Mouse (Mus musculus) midbrain, embryonic 13.5 days (tissue): ENCODE data around the gene Zfp13. TPM values are rescaled to one million over a fixed set of nuclear protein-coding genes. Genes with fewer than 3 reads are reported as not detected.
A peak's percentile ranks its signal among the peaks of the same experiment; 100 is the strongest.

Source experiments
- ATAC-seq: fragments of 200-750 bp; cut with Nextera tagmentation; 2 replicates; pipeline ENCODE4 v1.8.0; 2017; ENCODE audit warnings: mild to moderate bottlenecking, moderate TSS enrichment, moderate library complexity
- H3K27ac ChIP-seq: fragments of 300-500 bp; sonication (generic); 2 replicates; pipeline ENCODE4 v1.5.1; 2015; ENCODE audit warnings: inconsistent platforms, mild to moderate bottlenecking, moderate library complexity
- H3K27me3 ChIP-seq: fragments of 300-500 bp; sonication (generic); 2 replicates; pipeline ENCODE4 v1.6.1; 2015; ENCODE audit warnings: mild to moderate bottlenecking, inconsistent platforms
- H3K36me3 ChIP-seq: fragments of 300-500 bp; sonication (generic); 2 replicates; pipeline ENCODE4 v1.6.1; 2015; ENCODE audit warnings: mild to moderate bottlenecking, inconsistent platforms
- H3K4me1 ChIP-seq: fragments of 300-500 bp; sonication (generic); replicated peaks from 2 replicates; pipeline ENCODE4 v1.6.1; 2015; ENCODE audit warnings: inconsistent platforms
- H3K4me2 ChIP-seq: fragments of 300-500 bp; sonication (generic); replicated peaks from 2 replicates; pipeline ENCODE4 v1.6.1; 2015; ENCODE audit warnings: moderate library complexity, mild to moderate bottlenecking, inconsistent platforms
- H3K4me3 ChIP-seq: fragments of 300-500 bp; sonication (generic); replicated peaks from 2 replicates; pipeline ENCODE4 v1.5.1; 2015; ENCODE audit warnings: mild to moderate bottlenecking, inconsistent platforms
- H3K9ac ChIP-seq: fragments of 300-500 bp; sonication (generic); replicated peaks from 2 replicates; pipeline ENCODE4 v1.6.1; 2015; ENCODE audit warnings: mild to moderate bottlenecking, inconsistent platforms
- H3K9me3 ChIP-seq: fragments of 300-500 bp; sonication (generic); 2 replicates; pipeline ENCODE4 v1.6.1; 2016; ENCODE audit warnings: mild to moderate bottlenecking, inconsistent platforms
- WGBS: fragments of 180-500 bp; shearing (Covaris S2); methylation state at CpG from one replicate; pipeline ENCODE4 v1.1.7; 2015; 5-methylcytosine and 5-hydroxymethylcytosine counted together
- polyA plus RNA-seq: library from polyadenylated mRNA; unstranded; fragments of >200 nt; fragmentation: Nextera tagmentation; extraction: Ambion mirVana; gene quantifications from 2 replicates; pipeline ENCODE4 v1.2.1, GENCODE M21; 2015

Zfp13 gene
- polyA plus RNA-seq, 1 experiment from 2014 or later, result 28.7 TPM

- Histone ChIP-seq H3K36me3 (no peaks in the 10 kb centered on the region), H3K4me3 (peak overlapping the region; percentile 58), H3K9ac (peak overlapping the region; percentile 63; the same call in 1 of the 2 replicates), H3K4me2 (peak overlapping the region; percentile 56), H3K27me3 (peaks cover 15% of the 10 kb centered on the region), H3K9me3 (no peaks in the 10 kb centered on the region), H3K27ac (no peak overlapping the region), H3K4me1 (peaks cover 19% of the 10 kb centered on the region)
- peak; percentile 22; the same call in 1 of the 2 replicates for ATAC-seq
- under 1% methylated on average over 20 of the region's 20 CpGs for WGBS
Measured at GRCm38 (mm10) chr17:23546333-23546701, 53.0 kb downstream of the Zfp13 start.

GRCm38 (mm10) chr17:23545841-23546240 lies 53.4 kb downstream of the Zfp13 start:
- Histone ChIP-seq H3K4me3 (no peak overlapping the region; the same call in 1 of the 2 replicates), H3K4me2 (peak overlapping the region; percentile 56), H3K4me1 (peaks cover 14% of the 10 kb centered on the region), H3K36me3 (no peaks in the 10 kb centered on the region), H3K9me3 (no peaks in the 10 kb centered on the region), H3K9ac (no peak overlapping the region), H3K27me3 (peaks cover 19% of the 10 kb centered on the region), H3K27ac (no peak overlapping the region)
- no peak for ATAC-seq
- WGBS, result 16% methylated on average over 6 of the region's 6 CpGs

GRCm38 (mm10) chr17:23544766-23545165 lies 54.5 kb downstream of the Zfp13 start:
- 97% methylated on average over 1 of the region's 1 CpGs for WGBS
- peaks cover 12% of the 10 kb centered on the region for H3K4me1 ChIP-seq
- no peak overlapping the region for H3K9ac ChIP-seq
- ATAC-seq, result no peak
- peaks cover 29% of the 10 kb centered on the region for H3K27me3 ChIP-seq
- no peaks in the 10 kb centered on the region for H3K9me3 ChIP-seq
- no peak overlapping the region for H3K27ac ChIP-seq
- no peaks in the 10 kb centered on the region for H3K36me3 ChIP-seq
- no peak overlapping the region for H3K4me3 ChIP-seq
- no peak overlapping the region for H3K4me2 ChIP-seq

DNA sequence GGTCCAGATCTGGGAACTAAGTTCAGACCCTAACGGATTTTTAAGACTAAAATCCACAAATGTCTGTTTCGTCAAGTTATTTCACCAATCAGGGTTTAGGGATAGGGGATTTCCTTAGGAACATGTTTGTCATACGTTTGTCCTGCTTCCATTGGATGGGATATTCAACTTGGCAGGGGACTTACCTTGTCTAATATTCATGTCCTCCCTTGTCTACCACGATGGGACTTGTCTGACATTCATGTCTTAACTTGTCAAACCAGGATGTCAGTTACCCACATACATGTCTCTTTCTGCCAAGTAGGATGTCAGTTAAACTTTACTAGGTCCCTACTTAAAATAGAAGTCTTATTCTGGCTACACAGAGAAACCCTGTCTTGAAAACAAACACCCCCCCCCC lies 55.3 kb downstream of the Zfp13 start:
- H3K27me3 ChIP-seq, result peaks cover 37% of the 10 kb centered on the region
- no peak overlapping the region for H3K4me3 ChIP-seq
- H3K27ac ChIP-seq, result no peak overlapping the region
- peaks cover 4% of the 10 kb centered on the region for H3K4me1 ChIP-seq
- no peaks in the 10 kb centered on the region for H3K9me3 ChIP-seq
- no peak overlapping the region for H3K4me2 ChIP-seq
- H3K9ac ChIP-seq, result no peak overlapping the region
- no peak for ATAC-seq
- 81% methylated on average over 4 of the region's 4 CpGs for WGBS
- H3K36me3 ChIP-seq, result no peaks in the 10 kb centered on the region

GRCm38 (mm10) chr17:23543325-23543724 lies 56.0 kb downstream of the Zfp13 start:
- Histone ChIP-seq H3K9me3 (no peaks in the 10 kb centered on the region), H3K4me2 (no peak overlapping the region), H3K9ac (no peak overlapping the region), H3K4me1 (no peaks in the 10 kb centered on the region), H3K27ac (no peak overlapping the region), H3K36me3 (no peaks in the 10 kb centered on the region), H3K4me3 (no peak overlapping the region), H3K27me3 (peaks cover 44% of the 10 kb centered on the region)
- WGBS, result 59% methylated on average over 5 of the region's 5 CpGs
- no peak for ATAC-seq

GRCm38 (mm10) chr17:23542835-23543234 lies 56.5 kb downstream of the Zfp13 start:
- 55% methylated on average over 4 of the region's 4 CpGs for WGBS
- no peak overlapping the region for H3K9ac ChIP-seq

GRCm38 (mm10) chr17:23542004-23542720 lies 57.1 kb downstream of the Zfp13 start:
- Histone ChIP-seq H3K4me1 (peaks cover 9% of the 10 kb centered on the region; the same call in 1 of the 2 replicates), H3K4me2 (peak overlapping the region; percentile 39), H3K36me3 (no peaks in the 10 kb centered on the region), H3K27ac (no peak overlapping the region), H3K4me3 (peak overlapping the region; percentile 5), H3K27me3 (peaks cover 55% of the 10 kb centered on the region), H3K9ac (no peak overlapping the region), H3K9me3 (no peaks in the 10 kb centered on the region)
- 10% methylated on average over 12 of the region's 12 CpGs for WGBS
- ATAC-seq, result no peak

More at GRCm38 (mm10) chr17:23542835-23543234, 56.5 kb downstream of the Zfp13 start:
- no peak overlapping the region for H3K4me2 ChIP-seq
- peaks cover 49% of the 10 kb centered on the region for H3K27me3 ChIP-seq
- H3K4me3 ChIP-seq, result no peak overlapping the region
- no peaks in the 10 kb centered on the region for H3K36me3 ChIP-seq
- H3K9me3 ChIP-seq, result no peaks in the 10 kb centered on the region
- no peak overlapping the region for H3K27ac ChIP-seq
- peaks cover 5% of the 10 kb centered on the region; the same call in 1 of the 2 replicates for H3K4me1 ChIP-seq
- ATAC-seq, result no peak

DNA sequence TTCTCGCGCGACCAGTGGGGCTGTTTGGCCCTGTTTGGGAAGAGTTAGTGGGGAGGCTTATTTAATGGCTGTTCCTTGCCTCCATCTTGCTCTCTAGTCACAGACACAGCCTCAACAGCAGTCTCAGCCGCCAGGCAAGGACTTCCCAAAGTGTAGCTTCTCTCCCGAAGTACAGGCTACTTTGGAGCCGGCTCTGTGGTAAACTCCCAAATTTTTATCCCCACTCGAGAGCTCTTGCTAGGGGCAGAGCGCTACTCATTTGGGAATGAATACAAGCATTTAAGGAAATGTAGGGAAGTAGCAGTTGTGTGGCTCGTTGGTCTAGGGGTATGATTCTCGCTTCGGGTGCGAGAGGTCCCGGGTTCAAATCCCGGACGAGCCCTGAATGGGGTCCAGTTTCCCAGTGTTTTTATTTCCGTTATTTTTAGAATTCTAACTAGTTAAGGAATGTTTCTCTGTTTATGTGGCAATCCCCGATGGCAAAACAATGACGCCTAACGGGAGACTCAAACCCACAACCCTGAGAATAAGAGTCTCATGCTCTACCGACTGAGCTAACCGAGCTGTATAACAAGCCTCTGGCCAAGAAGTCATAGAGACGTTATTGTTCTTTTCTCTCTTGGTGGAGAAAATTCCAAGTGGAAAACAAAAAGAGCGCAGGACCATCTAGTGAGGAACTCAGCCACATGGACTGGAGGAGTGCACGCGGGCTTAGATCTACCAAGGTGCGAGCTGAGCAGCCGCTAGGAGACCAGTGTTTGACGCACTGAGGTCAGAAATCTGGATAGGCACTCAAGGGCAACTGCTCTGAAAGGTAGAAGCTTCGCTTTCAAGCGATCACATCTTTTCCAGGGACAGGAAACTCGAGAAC lies 58.4 kb downstream of the Zfp13 start:
- Histone ChIP-seq H3K4me3 (peak overlapping the region; percentile 0; the same call in 1 of the 2 replicates), H3K27me3 (peaks cover 61% of the 10 kb centered on the region), H3K9ac (no peak overlapping the region), H3K36me3 (no peaks in the 10 kb centered on the region), H3K27ac (no peak overlapping the region), H3K4me1 (peaks cover 9% of the 10 kb centered on the region; the same call in 1 of the 2 replicates), H3K4me2 (no peak overlapping the region), H3K9me3 (no peaks in the 10 kb centered on the region)
- no peak for ATAC-seq
- WGBS, result 9% methylated on average over 31 of the region's 31 CpGs

- WGBS, result 37% methylated on average over 3 of the region's 3 CpGs
- Histone ChIP-seq H3K4me3 (no peak overlapping the region), H3K9me3 (no peaks in the 10 kb centered on the region), H3K36me3 (no peaks in the 10 kb centered on the region), H3K27ac (no peak overlapping the region), H3K4me1 (peaks cover 9% of the 10 kb centered on the region; the same call in 1 of the 2 replicates), H3K27me3 (peaks cover 61% of the 10 kb centered on the region), H3K9ac (no peak overlapping the region), H3K4me2 (no peak overlapping the region)
- ATAC-seq, result no peak
Measured at GRCm38 (mm10) chr17:23540106-23540505, 59.2 kb downstream of the Zfp13 start.

GRCm38 (mm10) chr17:23539608-23540007 lies 59.7 kb downstream of the Zfp13 start:
- no peak for ATAC-seq
- Histone ChIP-seq H3K27ac (no peak overlapping the region), H3K4me2 (no peak overlapping the region), H3K9ac (no peak overlapping the region), H3K9me3 (no peaks in the 10 kb centered on the region), H3K36me3 (no peaks in the 10 kb centered on the region), H3K4me3 (no peak overlapping the region), H3K4me1 (peaks cover 9% of the 10 kb centered on the region; the same call in 1 of the 2 replicates), H3K27me3 (peaks cover 66% of the 10 kb centered on the region)
- WGBS, result 91% methylated on average over 5 of the region's 5 CpGs

DNA sequence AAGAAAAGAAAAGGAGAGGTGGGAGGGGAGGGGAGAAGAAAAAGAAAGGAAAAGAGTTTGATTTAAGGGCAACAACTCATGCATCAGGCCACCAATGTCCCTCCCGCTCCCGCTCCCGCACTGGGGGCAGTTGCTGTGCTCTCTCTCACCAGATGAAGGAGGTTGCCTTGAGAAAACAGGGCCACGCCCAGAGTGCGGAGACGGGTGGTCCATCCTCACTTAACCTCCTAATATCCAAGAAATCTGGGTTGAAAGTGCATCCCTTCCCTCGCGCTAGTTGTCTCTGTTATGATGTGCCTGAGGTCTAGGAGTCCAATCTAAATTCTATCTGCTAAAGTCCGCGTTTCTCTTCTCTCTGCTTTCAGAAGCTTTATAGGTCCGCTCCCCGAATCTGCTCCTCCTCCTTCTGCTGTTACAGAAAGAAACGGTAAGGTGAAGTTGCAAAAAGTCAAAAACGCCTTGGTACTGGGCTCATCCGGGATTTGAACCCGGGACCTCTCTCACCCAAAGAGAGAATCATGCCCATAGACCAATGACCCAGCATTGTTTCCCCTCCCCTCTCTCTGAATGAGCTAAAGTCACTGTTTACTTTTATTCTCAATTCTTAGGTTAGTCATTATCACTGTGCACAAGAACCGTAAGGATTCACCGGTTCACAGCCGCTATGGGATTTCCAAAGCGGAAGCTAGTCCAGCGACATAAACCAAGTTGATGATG lies 60.8 kb downstream of the Zfp13 start:
- WGBS, result 8% methylated on average over 21 of the region's 21 CpGs
- ATAC-seq, result no peak
- peak overlapping the region; percentile 27 for H3K4me3 ChIP-seq
- peaks cover 71% of the 10 kb centered on the region for H3K27me3 ChIP-seq
- no peak overlapping the region for H3K9ac ChIP-seq
- peak overlapping the region; percentile 48 for H3K4me2 ChIP-seq
- H3K4me1 ChIP-seq, result peaks cover 9% of the 10 kb centered on the region; the same call in 1 of the 2 replicates
- no peaks in the 10 kb centered on the region for H3K9me3 ChIP-seq
- H3K27ac ChIP-seq, result no peak overlapping the region
- no peaks in the 10 kb centered on the region for H3K36me3 ChIP-seq
